Mouse (Mus musculus): Measurements from ENCODE around the gene Kcne4.
"Not testable (repeated sequence)": the region's sequence is repeated elsewhere in the genome, so short reads cannot be mapped to it uniquely, and the experiment has no call there.

The Kcne4 gene

DNA sequence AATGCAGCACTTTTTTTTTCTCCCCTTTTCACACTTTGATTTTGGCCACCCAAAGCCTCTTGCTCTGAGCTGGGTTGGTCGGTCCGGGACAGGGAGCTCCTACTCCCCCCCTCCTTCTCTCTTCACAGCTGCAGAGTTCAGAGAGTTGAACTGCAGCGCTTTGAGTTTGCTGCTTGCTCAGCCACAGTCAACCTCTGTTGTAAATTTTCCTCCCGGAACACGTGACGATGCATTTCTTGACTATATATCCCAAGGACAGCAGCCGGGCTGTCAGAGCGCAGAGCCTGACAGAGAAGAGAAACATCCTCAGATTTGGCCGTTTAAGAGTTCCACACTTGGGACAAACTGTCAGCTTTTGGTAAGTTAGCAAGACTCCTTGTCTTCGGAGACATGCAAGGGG, at the start of gene Kcne4:
Kcne4 (plus strand) TSS at position 120 of the 400 bp plus-strand sequence.
- DNase-seq: no peak

DNA sequence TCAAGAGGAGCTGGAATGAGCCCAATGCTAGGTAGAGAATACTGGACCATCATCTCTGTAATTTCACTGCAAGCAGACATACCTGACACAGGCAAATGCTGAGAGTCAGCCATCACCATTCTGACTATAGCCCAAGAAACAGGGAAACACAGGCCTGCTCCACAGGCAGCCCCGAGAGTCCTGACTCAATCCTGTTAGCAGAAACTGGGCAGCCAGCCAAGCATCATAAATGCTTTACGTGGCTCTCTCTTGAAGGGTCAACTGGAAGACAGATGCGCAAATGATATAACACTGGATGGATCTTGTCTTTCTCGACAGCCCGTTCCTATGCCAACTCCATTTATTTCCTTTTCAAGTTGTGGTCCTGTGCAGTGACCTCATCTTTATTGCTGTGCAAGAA, 34.7 kb upstream of the Kcne4 start:
- no peak for DNase-seq

DNA sequence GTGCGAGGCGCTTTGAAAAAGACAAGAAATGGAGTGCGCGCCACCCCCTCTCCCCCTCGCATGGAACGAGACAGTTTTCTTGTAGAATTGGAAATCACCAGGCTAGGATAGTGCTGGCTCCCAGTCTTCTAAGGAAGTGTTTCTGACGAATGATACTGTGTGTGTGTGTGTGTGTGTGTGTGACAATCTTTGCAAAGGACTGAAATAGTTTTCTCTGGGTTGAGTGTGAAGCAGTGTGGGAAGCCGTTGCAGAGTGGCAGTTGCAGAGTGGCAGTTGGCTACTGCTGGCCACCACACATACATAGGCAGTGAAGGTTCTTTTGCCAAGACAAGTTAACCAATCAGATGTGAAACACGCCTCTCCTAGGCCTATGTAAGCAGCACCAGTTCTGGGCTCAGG, 31.6 kb upstream of the Kcne4 start:
- not testable (repeated sequence) for DNase-seq

DNA sequence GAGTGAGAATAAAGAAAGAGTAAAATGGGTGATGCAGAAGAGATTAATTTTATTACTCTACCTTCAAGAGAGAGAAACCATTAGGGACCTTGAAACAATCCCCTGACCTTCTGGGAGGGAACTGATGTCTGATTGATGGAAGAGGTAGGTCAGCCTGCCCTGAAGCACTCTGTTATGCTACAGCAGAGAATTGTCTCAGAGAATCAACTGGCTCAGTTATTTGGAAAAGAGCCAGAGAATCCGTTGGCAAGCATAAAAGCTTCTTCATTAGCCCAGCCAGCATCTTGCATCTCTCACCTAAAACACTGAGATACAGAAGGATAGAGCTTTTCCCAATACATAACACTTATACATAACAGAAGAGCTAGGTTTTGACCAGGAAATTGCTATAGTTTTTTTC, 26.8 kb upstream of the Kcne4 start:
- no peak for DNase-seq

DNA sequence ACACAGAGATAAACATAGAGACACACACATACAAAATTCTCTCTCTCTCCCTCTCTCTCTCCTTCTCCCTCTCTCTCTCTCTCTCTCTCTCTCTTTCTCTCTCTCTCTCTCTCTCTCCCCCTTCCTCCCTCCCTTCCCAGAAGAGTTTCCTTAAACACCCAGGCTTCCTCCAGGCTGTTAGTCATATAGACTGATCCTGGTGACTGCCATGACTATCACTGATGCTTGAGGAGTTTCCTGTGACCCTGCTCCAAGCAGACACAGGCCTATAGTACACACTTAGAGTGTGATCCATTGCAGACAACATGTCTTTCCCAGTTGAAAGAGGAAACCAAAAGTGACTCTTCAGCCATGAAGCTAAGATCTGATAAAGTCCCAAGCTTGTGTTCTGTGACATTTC, 9.1 kb upstream of the Kcne4 start:
- no peak for DNase-seq

DNA sequence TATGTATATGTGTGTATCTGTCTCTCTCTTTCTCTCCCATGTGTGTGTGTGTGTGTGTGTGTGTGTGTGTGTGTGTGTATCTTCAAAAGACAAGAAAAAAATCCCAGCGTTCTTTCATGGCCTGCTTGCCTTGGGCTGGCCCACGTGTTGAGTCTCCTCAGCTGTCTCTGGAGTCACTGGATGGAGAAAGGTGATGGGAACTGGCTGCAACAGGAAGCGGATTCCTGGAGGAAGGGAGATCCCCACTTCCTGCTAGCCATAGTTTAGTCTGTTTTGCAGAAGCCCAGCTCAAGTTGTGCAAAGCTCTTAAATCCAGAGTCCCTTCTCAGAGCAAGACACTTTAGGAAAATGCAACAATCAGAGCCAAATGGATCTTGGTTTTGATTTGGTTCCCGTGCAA, 6.7 kb upstream of the Kcne4 start:
- DNase-seq: no peak

DNA sequence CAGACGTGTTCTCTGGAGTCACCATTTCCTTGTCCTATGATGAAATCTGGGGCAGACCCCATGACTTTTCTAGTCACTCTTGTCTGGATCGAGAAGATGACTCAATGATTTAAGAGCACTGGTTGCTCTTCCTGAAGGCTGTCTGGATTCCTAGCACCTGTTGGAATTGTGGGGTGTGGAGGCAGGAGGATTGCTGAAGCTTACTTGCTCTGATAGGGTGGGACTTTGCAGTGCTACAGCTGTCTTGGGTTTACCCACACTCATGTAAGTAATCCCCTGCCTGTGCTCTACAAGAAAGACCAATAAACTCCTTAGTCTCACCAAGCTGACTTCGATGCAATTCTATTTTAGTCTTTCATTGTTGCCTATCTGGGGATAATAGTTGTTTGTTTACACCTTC, 5.7 kb upstream of the Kcne4 start:
- DNase-seq: no peak

DNA sequence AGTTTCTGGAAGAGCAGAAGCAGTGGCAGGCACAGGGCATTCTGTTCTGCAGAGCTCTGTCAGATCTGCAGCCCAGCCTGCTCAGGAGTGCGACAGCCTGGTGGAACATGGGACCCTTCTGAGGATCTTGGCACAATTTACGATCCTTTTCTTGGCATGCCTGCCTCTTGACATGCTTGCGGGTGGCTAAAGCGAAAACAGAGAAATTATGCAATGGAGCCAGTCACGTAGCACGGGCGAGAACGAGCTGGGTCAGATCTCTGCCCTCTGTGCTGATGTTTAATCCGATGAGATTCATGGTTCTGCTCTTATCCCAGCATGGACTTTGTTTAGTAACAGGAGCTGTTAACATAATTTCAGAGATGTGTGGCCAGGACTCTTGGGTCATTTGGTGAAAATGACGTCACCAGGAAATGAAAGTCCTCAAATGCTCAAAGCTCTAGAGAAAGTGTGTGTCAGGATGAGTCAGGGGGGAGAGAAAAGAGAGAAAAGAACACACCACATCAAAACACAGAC, 4.5 kb upstream of the Kcne4 start:
- no peak for DNase-seq

DNA sequence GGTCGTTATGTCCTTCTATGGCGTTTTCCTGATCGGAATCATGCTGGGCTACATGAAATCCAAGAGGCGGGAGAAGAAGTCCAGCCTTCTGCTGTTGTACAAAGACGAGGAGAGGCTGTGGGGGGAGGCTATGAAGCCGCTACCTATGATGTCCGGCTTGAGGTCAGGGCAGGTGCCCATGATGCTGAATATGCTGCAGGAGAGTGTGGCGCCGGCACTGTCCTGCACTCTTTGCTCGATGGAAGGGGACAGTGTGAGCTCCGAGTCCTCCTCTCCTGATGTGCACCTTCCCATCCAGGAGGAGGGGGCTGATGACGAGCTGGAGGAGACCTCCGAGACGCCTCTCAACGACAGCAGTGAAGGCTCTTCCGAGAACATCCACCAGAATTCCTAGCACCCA, 1.2 kb downstream of the Kcne4 start:
- DNase-seq: no peak

DNA sequence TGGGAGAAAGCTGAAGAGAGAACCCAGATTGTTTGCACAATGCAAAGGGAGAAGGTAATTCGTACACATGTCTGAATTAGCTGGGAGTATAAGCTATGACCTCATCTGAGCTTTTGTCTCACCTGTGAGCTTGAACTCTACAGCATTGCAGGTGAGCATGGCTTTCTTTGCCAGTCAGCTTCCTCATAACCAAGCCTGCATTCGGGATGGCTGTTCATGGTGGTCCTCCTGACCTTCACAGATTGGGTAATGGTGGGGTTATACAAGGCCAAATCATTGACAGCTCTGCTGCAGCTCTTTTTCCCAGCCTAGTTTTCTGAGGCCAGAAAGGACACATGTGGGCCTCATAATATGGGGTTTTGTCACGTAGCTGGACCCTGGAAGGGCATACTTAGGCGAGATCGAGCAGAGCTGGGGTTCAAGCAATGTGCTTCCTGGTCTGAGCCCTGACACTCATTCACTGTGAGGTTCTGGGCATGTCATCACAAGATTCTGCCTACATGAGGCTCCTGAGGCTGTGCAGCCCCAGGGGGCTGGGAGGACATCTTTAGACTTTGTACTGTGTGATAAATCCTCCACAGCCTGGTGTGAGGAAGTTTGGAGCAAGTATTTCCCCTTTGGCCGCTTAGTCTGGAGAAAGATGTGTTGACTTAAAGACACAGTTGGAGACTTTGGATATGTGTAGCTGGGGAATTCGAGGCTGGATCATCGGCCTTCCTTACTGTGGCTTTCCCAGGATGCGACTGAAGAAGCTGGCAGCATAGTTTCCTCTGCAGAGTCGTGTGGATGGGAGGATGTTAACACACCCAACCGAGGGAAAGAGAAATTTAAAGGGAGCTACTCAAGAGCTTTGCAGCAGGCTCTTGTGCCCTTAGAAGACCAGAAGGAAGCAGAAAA, 2.3 kb downstream of the Kcne4 start:
- no peak for DNase-seq

DNA sequence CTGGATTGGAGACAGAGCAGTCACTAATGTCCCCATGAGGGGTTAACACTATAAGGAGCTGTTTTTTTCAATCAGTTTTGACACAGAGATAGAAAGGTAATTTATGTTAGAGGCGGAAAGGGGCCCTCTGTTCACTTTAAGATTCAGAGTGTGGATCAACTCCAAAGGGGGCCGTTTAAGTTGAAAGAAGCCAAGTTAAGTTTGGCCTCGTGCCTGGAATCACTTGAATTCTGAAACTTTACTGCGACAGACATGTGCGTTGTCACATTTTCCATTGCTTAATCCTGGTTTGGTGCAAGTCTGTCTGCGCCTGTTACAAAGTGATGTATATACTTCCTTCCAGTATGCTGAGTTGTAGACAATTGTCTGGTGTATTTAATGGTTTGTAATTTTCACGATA, 3.0 kb downstream of the Kcne4 start:
- no peak for DNase-seq

DNA sequence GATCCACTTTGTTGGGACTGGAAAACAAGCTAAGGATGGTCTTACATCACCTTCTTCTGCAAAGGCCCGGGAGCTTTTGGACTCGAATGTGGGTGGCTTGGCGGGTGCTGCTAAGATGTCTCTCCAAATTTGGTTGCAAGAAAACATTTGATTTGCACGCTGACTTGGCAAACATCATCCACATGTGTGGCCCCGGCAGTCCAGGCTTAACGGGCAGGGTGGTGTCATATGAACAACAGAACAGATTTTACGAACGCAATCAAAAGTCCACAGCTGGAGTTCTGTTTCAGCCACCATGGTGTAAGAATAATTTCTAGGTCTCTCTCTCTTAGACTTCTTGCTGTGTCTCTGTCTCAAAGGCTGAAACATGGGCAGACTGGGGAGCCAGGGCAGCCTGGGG, 3.6 kb downstream of the Kcne4 start:
- no peak for DNase-seq

DNA sequence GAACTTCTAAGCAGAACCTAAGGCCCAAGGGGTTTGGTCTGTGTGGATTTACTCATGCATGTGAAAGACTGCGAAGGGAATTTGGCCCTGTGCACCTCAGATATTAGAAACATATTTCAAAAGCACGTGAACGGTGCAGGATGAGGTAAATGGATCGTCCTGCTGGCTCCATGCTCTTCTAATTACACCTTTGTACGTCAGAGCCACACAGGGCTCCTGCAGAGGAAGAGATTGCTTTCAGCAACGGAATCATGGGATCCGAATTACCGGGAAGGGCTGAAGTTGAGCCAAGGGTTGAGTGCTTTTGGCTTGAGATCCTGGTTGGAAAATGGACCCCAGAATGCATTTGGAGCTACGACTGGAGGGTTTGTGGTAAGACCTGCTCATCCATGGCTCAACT, 4.6 kb downstream of the Kcne4 start:
- no peak for DNase-seq

DNA sequence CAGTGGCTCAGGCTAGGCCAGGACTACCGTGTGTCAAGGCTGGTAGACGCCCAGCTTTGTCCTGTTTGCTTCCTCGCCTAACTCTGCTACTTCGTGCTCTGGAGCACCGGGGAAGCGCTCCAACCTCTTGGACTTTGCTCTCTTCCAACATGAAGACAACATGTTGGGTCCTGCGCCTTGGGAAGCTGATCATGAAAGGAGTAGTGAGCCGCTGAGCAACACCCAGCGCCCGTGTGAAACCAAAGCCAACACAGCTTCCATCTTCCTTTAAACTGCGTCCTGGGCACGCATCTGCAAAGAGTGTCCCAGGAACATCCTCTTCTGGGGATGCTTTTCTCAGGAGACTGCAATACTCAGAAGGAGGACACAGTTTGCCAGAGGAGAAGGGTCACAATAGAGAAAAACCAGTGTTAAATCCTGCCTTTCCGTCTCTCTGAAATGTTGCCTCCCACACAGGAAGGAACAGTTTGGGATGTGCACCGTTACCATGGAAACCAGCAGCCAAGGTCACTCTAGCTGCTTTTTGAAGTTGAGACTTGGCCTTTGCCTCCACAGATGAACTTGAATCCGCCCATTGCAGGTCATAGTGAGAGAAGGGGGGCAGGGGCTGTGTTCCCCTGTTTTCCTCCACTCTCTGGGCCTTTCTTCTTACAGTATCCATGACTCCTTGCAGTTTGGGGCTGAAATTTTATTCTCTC, 5.3 kb downstream of the Kcne4 start:
- no peak for DNase-seq

DNA sequence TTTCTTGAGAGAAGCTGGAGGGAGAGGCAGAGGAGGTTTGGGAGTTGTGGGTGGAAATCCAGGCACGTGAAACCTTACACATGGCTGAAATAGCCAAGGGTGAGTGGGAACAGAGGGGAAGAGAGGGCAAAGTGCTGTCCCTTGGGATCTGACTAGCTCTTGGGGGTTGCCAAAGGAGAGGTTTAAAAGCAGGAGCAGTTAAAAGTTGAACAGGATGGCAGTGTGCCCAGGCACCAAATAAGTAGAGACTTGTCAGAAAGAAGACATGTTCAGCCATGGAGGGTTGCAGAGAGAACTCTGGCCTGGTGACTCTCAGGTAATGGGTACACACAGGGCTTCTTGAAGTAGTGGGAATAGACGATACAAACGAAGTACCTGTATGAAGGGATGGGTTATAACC, 8.7 kb downstream of the Kcne4 start:
- DNase-seq: no peak

DNA sequence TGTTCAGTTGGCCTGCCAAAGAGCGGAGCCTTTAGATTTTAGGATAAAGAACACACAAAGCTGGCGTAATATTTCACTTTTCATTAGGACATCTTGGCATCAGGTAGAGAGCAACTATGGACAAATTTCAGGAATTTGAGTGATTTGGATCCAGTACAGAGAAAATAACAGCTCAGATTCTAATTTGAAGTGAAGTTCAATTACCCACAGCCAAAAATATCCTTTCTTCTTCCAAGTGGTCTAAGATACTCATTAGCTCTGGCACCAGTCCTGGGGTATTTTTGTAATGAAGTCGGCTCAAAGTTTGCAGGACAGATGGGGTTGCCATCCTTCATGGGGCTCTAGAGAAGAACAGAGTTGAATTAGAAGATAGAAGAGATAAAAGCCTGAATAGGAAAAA, 21.9 kb downstream of the Kcne4 start:
- no peak for DNase-seq

DNA sequence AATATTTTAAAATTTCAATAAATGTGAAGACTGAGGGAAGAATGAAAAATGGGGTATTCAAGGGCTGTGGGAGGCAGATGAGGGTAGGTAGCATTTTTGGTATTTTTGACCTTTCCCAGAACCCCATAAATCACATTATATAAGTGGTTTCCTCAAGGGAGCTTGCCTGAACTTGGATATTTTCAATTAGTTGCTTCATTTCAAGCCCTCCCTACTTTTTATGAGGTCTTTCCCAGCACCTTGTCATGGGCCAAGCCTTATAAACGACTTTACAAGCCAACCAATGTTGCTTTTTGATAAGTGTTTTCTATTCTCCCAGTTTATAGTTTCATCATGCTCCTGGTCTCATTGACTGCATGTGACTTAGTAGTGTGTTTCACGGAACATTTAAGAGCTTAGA, 24.2 kb downstream of the Kcne4 start:
- DNase-seq: no peak

DNA sequence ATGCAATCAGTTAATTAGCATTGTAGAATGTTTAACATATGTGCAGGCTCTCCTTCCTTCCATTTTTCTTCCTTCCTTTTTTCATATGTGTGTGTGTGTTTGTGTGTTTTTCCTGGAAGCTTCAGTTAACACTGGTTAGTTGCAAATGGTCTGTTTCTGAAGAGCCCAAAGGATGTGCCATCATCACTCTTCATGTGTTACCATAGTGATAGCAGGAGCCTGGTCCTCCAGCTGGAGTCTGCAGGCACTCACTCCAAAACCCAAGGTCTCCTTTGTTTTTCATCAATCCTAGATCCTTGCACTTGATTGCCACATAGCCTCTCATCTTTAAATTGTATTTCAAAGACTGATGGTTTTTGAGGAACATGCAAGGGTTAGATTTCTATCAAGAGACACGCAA, 29.1 kb downstream of the Kcne4 start:
- no peak for DNase-seq

DNA sequence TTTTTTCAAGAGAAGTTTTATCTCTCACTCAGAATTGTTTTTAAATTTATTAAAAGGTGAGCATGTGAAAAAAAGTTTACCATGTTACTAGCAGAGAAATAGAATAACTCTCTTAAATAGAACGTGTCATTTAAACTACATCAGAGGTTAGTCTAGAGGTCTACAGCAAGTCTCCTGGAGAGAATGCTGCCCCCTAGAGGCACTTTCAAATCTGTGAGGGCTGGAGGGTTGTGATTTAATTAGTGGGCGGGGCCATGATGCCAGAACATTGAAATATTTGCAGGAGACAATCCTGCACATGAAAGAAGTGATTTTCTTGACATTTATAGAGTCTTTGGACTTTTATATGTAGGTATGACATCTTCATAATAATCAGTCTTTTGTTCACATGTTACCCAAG, 29.9 kb downstream of the Kcne4 start:
- DNase-seq: no peak

DNA sequence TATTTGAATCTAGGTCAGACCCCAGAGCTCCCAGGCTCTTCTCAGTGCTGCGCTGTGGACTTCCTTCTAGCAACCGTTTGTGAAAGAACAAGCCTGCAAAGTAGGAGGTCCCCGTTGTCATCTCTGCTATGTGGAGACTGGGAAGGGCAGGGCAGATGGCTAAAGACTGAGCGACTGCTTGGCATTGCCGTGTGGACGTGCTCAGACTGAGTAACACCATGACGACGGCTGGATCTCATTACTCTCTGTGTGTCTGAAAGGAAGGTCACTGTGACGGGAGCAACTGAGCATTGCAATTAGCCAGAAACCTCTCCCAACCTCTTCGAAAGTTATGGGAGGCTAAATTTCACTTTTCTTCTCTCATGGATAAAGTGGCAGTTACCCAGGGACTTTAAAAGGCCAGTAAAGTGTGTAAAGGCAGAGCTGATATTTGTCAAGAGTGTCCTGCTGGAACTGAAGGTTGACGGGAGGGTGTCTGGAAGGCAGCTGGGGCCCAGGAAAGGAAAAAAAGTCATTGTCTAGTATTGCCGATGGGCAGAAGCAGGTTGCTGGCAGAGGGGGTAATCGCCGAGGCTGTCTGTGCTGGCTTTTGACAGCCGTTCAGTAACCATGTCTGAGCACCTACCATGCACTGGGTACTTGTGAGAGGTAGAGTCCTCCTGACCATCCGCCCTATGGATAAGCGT, 36.0 kb downstream of the Kcne4 start:
- no peak for DNase-seq

DNA sequence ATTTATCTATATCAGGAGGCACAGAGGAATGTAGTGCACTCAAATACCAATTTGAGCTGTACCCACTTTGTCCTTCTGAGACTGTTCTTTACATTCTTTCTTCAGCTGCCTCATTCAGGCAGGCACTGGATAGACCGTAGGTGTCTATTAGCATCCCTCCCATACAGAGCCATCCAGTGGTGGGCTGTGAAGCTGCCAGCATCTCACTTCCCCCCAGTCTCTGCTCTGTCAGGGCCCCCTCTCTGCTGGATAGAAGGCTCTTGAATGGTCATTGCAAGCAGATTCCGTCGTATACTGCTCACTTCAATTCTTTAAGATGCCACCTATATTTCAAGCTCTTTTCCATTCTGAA, 36.5 kb downstream of the Kcne4 start:
- no peak for DNase-seq

DNA sequence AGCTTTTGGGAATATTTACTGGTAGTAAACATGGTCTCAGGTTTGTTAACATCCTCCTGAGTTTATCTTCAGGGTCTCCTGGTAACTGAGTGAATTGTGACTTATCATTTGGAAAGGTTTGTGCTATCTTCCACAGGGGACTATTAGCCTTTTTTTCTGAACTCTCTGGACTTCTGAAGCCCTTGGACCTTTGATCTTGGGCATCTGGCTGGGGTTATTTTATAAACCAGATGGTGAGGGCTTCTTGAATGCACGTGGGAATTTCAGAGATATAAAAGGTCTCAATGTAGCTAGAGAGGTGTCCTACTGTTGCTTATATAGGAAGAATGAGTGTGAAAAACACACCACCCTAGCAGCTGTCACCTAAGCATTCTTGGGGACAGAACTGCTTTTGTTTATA, 37.7 kb downstream of the Kcne4 start:
- DNase-seq: no peak

DNA sequence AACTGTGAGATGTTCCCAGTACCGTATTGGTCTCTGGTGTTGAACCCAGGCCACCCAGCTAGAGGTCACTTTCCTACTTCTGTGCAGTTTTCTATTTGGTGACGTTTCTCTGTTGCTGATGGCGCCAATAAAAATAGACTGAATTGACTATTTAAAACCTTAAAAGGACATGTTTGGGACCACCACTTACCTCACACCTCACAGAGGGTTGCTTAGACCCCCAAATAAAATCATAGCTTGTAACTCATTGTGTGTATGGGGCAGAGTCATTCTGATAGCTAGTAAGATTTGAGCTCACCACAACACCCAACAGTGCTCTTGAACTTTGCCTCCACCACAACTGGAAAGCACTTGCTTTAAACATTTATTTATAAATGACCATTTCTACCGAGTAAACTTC, 43.0 kb downstream of the Kcne4 start:
- no peak for DNase-seq

DNA sequence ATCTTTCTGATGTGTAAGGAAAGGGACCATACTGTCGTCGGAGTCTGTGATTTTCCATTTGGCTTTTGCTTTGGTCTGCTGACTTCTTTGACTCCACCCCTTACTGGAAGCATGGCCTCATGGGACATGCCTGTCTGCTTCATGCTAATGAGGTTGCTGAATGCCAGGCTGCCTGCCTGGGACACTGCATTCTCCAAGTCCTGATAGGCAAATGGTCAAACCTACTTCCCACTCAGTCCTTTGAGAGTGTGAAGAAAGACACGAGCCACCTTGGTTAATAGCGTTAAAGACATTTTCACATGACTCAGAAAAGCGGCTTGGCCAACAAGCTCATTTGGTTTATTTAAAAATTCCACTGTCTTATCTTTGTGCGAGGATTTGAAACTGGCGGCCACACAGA, 43.5 kb downstream of the Kcne4 start:
- no peak for DNase-seq

Measured in thymus, adult 18-20 months (tissue).